Mouse (Mus musculus) inflammation-experienced regulatory T-cells (primary cell): ENCODE measurements around the gene Ceacam14. TPM values are rescaled to one million over a fixed set of nuclear protein-coding genes. Genes with fewer than 3 reads are reported as not detected.

Experiments
- polyA plus RNA-seq, 2 experiments: library from polyadenylated mRNA; unstranded; fragments of 100-300 nt; shearing (Covaris generic); gene quantifications; one replicate each; pipeline ENCODE4 v1.2.1; 2017

Gene Ceacam14
- polyA plus RNA-seq, result not detected

DNA sequence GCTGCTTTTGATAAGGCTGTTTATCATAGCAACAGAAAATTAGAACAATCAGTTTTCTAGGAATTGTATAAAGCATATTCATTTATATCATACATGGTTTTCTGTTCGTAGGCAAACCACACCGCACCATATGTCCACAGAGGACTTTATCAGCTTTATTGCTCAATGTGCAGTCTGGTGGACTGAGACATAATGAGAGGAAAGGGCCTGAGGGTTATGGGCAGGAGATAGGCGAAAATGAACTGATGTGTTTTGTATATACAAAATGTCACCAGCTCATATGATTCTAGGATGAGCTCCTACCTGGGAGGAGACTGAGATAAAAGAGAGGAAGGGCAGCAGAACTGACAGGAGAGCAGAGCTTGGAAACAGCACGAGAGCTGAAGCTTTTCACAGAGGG, at the start of gene Ceacam14:
Gene Ceacam14, plus strand, starts transcription at position 301 of the 400 bp plus-strand sequence.

Other genes starting within 250 kb of the Ceacam14 start
- not detected for gene Ceacam5, start 99.4 kb upstream of the Ceacam14 start, polyA plus RNA-seq
- under 1 TPM in 1 of 2 experiments, not detected in 1; 0.08 TPM for gene Gm5155, start 59.1 kb downstream of the Ceacam14 start, polyA plus RNA-seq
- gene Ceacam11, start 159.5 kb downstream of the Ceacam14 start, polyA plus RNA-seq, result not detected
- gene Ceacam13, start 197.3 kb downstream of the Ceacam14 start, polyA plus RNA-seq, result not detected